ENCODE assay signal across 18 mouse cellular contexts in genomic region chr11:88184632-88185180, GRCm38 (mm10). TPM values are rescaled to one million over a fixed set of nuclear protein-coding genes. Genes with fewer than 3 reads are reported as not detected.
DNase-seq lines count a peak whose midpoint lies in the region; ATAC-seq and TF ChIP-seq lines count a peak whose summit lies in the region.
"Had no signal": no experiment of that assay in that cellular context is flagged by ENCODE, and none has a peak within 500 bp of the region (broad histone marks: within the 10 kb centered on the region; RNA-seq: fewer than 3 reads in every experiment).

No protein-coding gene starts in this region.

- peak; percentile 73 to 75 for TF ChIP-seq EP300 in MEL (IDR thresholded peaks at IDR 0.05; ENCODE audit: low read depth in 1 of 2, low read length in 2 of 2)

- H3K27ac ChIP-seq in heart, embryonic 12.5 days (ENCODE audit: poor library complexity, severe bottlenecking), result peak overlapping the region; percentile 4; the same call in 1 of the 2 replicates
- peak overlapping the region; percentile 66 for H3K27ac ChIP-seq in MEL (ENCODE audit: control insufficient read depth, low read depth, low read length)
- H3K27ac ChIP-seq: embryonic facial prominence, embryonic 10.5 days; forebrain, embryonic 13.5 days; heart, embryonic 15.5 days; hindbrain, embryonic 13.5 days; hindbrain, postnatal 0 days had no signal

- H3K4me3 ChIP-seq in heart, embryonic 12.5 days, result no peak overlapping the region
- H3K4me3 ChIP-seq in MEL (ENCODE audit: control insufficient read depth in 1 of 2, insufficient read depth in 1 of 2, low read depth in 2 of 2, low read length in 2 of 2), result peak overlapping the region; percentile 27 to 44
- H3K4me3 ChIP-seq: embryonic facial prominence, embryonic 10.5 days; forebrain, embryonic 13.5 days; heart, embryonic 15.5 days; hindbrain, embryonic 13.5 days had no signal

- no peak overlapping the region for H3K4me2 ChIP-seq in heart, embryonic 12.5 days
- H3K4me2 ChIP-seq: forebrain, embryonic 13.5 days; heart, embryonic 15.5 days; hindbrain, embryonic 13.5 days had no signal

- TF ChIP-seq RAD21 in MEL (IDR thresholded peaks at IDR 0.05; ENCODE audit: low read depth, low read length), result no peak

- H3K9ac ChIP-seq in heart, embryonic 12.5 days, result no peak overlapping the region
- H3K9ac ChIP-seq in MEL (ENCODE audit: control insufficient read depth, low read depth, low read length, poor library complexity, severe bottlenecking), result peak overlapping the region; percentile 61
- H3K9ac ChIP-seq: forebrain, embryonic 13.5 days; forebrain, postnatal 0 days; heart, embryonic 15.5 days; hindbrain, embryonic 13.5 days had no signal

- DNase-seq in gastrocnemius, postnatal 14 days, result peak; percentile 26
- DNase-seq in gastrocnemius, postnatal 4 days (ENCODE audit: low spot score in 2 of 2), result no peak
- DNase-seq in heart, postnatal 36 days, result no peak
- DNase-seq in MEL (ENCODE audit: low read depth, low spot score), result peak; percentile 87
- DNase-seq in MEL-GATA-1-ER (ENCODE audit: extremely low read depth, low read depth), result peak; percentile 63
- DNase-seq in cerebellum, adult 8-10 months, result no peak
- DNase-seq: adrenal gland, postnatal 10 days; cerebellum, adult 18-20 months; cerebellum, postnatal 10 days; forebrain, postnatal 0 days; kidney, adult 11 months; kidney, adult 9 months had no signal

- intact Hi-C loops in gastrocnemius, postnatal 14 days (cut with DNase I; ENCODE audit: low total_unique reads), result loop anchor here (5.0 kb wide), 1 partner anchor 212 kb away; no protein-coding TSS in a partner anchor
- intact Hi-C loops in heart, postnatal 36 days (cut with DNase I), result loop anchor here (5.0 kb wide), 1 partner anchor 67 kb away; no protein-coding TSS in a partner anchor

- H3K4me1 ChIP-seq in heart, embryonic 12.5 days (replicated peaks), result peaks cover 47% of the 10 kb centered on the region
- peaks cover 11 to 25% of the 10 kb centered on the region in 2 experiments for H3K4me1 ChIP-seq in MEL (ENCODE audit: control insufficient read depth in 1 of 2, insufficient read depth in 2 of 2, low read length in 2 of 2)

- no peaks in the 10 kb centered on the region for H3K9me3 ChIP-seq in heart, embryonic 12.5 days (replicated peaks)
- no peaks in the 10 kb centered on the region for H3K9me3 ChIP-seq in MEL (replicated peaks; ENCODE audit: insufficient read depth, low read length)
- H3K9me3 ChIP-seq: embryonic facial prominence, embryonic 10.5 days; forebrain, embryonic 13.5 days; heart, embryonic 15.5 days; hindbrain, embryonic 13.5 days had no signal

- ATAC-seq in heart, embryonic 12.5 days (ENCODE audit: insufficient number of reproducible peaks, low FRiP score), result no peak
- ATAC-seq: forebrain, embryonic 13.5 days; forebrain, postnatal 0 days; hindbrain, postnatal 0 days had no signal

- H3K27me3 ChIP-seq in heart, embryonic 12.5 days (replicated peaks), result 0 out of 2 replicates have a peak, but pooled peaks cover 5% of the 10 kb centered on the region
- no peaks in the 10 kb centered on the region for H3K27me3 ChIP-seq in MEL (ENCODE audit: control insufficient read depth in 1 of 2, insufficient read depth in 2 of 2, low read length in 2 of 2)
- H3K27me3 ChIP-seq: forebrain, embryonic 13.5 days; heart, embryonic 15.5 days had no signal

- TF ChIP-seq CTCF in MEL (IDR thresholded peaks at IDR 0.05 in 2 of 3, conservative IDR thresholded peaks at IDR 0.05 in 1 of 3; ENCODE audit: control insufficient read depth in 1 of 3, insufficient read depth in 1 of 3, low read depth in 2 of 3, low read length in 3 of 3, poor library complexity in 1 of 3, severe bottlenecking in 1 of 3), result no peak

- no peak for TF ChIP-seq POLR2A in MEL (IDR thresholded peaks at IDR 0.05; ENCODE audit: control insufficient read depth in 1 of 2, insufficient read depth in 1 of 2, low read depth in 1 of 2, low read length in 2 of 2, poor library complexity in 1 of 2)

- 78% methylated on average over 17 of the region's 17 CpGs for WGBS in heart, embryonic 12.5 days

- no peaks in the 10 kb centered on the region; the same call in 1 of the 2 replicates for H3K79me2 ChIP-seq in MEL (ENCODE audit: control insufficient read depth, insufficient read depth, low read length, poor library complexity)

- H3K36me3 ChIP-seq in heart, embryonic 12.5 days, result peaks cover 21% of the 10 kb centered on the region
- H3K36me3 ChIP-seq in MEL (ENCODE audit: control insufficient read depth in 1 of 2, insufficient read depth in 2 of 2, low read length in 2 of 2), result peaks cover 0 to 16% of the 10 kb centered on the region in 2 experiments; a peak in 2 of 4 replicates

TF ChIP-seq in MEL, 35 proteins besides CTCF, POLR2A, EP300 and RAD21:
- TF ChIP-seq ETS1 (IDR thresholded peaks at IDR 0.05; ENCODE audit: low read depth, low read length) (0 out of 2 replicates have a peak, but pooled peaks have one; percentile 6), TAL1 (IDR thresholded peaks at IDR 0.05; ENCODE audit: low read length) (0 out of 2 replicates have a peak, but pooled peaks have one; percentile 5), ZC3H11A (IDR thresholded peaks at IDR 0.05; ENCODE audit: low read depth, low read length) (no peak), TCF12 (IDR thresholded peaks at IDR 0.05; ENCODE audit: low read depth, low read length) (peak; percentile 61; the same call in 1 of the 2 replicates), MXI1 (IDR thresholded peaks at IDR 0.05; ENCODE audit: low read depth, low read length) (peak; percentile 22; the same call in 1 of the 2 replicates), TBP (IDR thresholded peaks at IDR 0.05; ENCODE audit: low read depth, low read length) (0 out of 2 replicates have a peak, but pooled peaks have one; percentile 25), POLR2AphosphoS2 (IDR thresholded peaks at IDR 0.05; ENCODE audit: low read length) (no peak), GATA1 (IDR thresholded peaks at IDR 0.05; ENCODE audit: low read depth, low read length) (peak; percentile 64), ZMIZ1 (IDR thresholded peaks at IDR 0.05; ENCODE audit: low read depth, low read length) (no peak), ZNF384 (IDR thresholded peaks at IDR 0.05; ENCODE audit: low read depth, low read length) (no peak), E2F4 (IDR thresholded peaks at IDR 0.05; ENCODE audit: borderline replicate concordance, low read depth, low read length) (no peak)
TF ChIP-seq in MEL: peak in this region for 6.

RNA-seq across cellular contexts. Expression of gene Mrps23, which starts 19.5 kb away (rescaled TPM):
- 100 to 1,000 TPM; 127 to 132 TPM for total RNA-seq in gastrocnemius, postnatal 14 days (2021)
- total RNA-seq in gastrocnemius, postnatal 4 days (2021), result 100 to 1,000 TPM in 1 of 2 experiments, 10 to 100 TPM in 1; 97.6 to 102 TPM
- 79.2 and 81.4 TPM in 2 replicates for polyA plus RNA-seq in heart, embryonic 12.5 days (2016; fragmentation: Nextera tagmentation; extraction: Ambion mirVana)
- 100 to 1,000 TPM; 273 to 312 TPM for total RNA-seq in heart, postnatal 36 days (2021)
- 362 and 381 TPM in 2 replicates for total RNA-seq in MEL (2012; rRNA removed)
- 100 to 1,000 TPM in 1 of 2 experiments, not detected in 1; 190 TPM for polyA plus RNA-seq in MEL (2012; ENCODE audit: insufficient read depth in 1 of 2, insufficient read length in 2 of 2, low read depth in 1 of 2, low replicate concordance in 2 of 2, missing spikeins in 1 of 2)

Comparison
In these comparisons a context has a peak if more than half of its experiments do, and no peak if none do; other contexts are left out.
1. DNase-seq: peak in gastrocnemius, postnatal 14 days (single experiment), MEL (single experiment) and MEL-GATA-1-ER (single experiment); none in gastrocnemius, postnatal 4 days (0 of 2), heart, postnatal 36 days (0 of 2) and cerebellum, adult 8-10 months (single experiment).